Mouse (Mus musculus): ENCODE results near the gene Sh2d7. TPM values are rescaled to one million over a fixed set of nuclear protein-coding genes. Genes with fewer than 3 reads are reported as not detected.

Sh2d7 gene
- total RNA-seq (2021): under 1 TPM in 1 of 2 experiments, not detected in 1; 0.10 TPM
- long read RNA-seq: 0 reads

DNA sequence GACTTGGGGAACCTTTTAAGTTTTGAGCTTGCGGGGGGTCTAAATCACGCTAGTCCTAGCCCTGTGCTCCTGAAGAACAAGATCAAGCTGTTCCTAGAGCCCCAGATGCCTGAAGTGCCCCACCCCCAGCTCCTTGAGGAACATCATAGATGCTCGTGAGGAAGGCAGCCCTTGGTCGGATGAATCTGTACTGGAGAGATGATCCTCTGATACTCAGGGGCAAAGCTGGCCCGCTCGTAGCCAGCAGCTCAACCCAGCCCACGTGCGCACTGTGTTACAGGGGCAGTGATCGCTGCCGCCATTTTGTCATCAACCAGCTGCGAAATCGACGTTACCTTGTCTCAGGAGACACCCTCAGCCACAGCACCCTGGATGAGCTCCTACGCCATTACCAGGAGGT, at the start of gene Sh2d7:
Sh2d7 (plus strand) TSS at position 301 of the 400 bp plus-strand sequence.
- no peak for DNase-seq (ENCODE audit: low spot score in 2 of 2)

- no peak for DNase-seq (ENCODE audit: low spot score in 2 of 2)
Measured at GRCm38 (mm10) chr9:54489599-54489998, 49.2 kb upstream of the Sh2d7 start.

DNA sequence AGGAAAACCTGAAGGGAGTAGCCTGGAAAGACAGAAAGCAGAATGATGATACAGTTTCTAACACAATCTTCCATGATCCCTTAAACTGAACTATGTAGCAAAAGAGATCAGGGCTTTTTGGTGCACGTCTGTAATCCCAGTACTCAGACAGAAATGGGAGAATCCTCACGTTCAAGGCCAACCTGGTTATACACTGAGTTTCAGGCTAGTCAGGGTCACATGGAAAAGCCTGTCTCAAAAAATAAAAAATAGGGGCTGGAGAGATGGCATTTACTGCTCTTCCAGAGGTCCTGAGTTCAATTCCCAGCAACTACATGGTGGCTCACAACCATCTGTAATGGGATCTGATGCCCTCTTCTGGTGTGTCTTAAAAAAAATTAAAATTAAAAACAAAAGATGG, 48.4 kb upstream of the Sh2d7 start:
- DNase-seq (ENCODE audit: low spot score in 2 of 2): no peak

- peak in 1 of 2 experiments; percentile 34 for DNase-seq (ENCODE audit: low spot score in 2 of 2)
Measured at GRCm38 (mm10) chr9:54499291-54499690, 39.5 kb upstream of the Sh2d7 start.

DNA sequence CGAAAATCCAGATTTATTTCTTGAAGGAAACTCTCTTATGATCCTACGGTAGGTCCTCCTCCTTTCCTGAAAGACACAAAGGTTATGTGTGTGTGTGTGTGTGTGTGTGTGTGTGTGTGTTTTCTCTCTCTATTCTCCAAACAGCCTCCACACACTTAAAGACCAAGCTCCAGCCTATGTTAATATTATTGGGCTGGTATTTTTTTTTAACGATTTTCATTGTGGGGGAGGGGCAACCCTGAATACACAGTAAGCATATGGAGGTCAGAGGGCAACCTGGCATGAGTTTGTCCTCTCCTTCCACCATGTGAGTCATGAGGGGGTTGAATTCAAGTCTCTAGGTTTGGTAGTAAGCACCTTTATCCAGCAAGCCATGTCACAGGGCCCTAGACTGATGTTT, 39.0 kb upstream of the Sh2d7 start:
- no peak for DNase-seq (ENCODE audit: low spot score in 2 of 2)

DNA sequence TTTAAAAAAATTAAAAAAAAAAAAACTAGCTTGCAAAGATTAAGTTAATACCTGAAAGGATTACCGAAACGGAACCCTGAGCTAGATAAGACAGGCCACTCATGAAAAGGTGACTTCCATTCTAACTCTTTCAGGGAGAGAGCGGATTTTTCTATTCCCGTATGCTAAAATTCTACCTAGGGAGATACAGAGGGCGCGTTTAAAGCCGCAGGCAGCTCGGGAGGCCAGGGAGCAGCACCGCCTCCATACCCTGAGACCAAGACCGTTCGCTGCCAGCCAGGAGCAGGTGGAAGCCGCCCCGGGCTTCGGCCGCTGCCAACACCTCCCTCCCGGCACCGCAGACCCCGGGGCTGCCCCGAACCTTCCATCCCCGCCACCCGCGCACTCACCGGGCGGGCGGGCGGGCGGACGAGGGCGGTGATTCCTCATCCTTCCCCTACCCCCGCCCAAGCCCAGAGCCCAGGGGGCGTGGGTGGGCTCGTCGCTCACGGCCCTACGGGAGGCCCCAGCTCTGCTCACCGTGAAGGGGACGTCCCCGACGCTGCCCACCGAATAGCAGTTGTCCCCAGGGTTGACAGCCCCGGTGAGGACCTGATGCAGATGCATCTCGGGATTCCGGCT, 37.8 kb upstream of the Sh2d7 start:
- peak; percentile 29 to 45 for DNase-seq (ENCODE audit: low spot score in 2 of 2)

GRCm38 (mm10) chr9:54501453-54502110, 37.2 kb upstream of the Sh2d7 start, which contains the start of gene Dmxl2:
TSS of gene Dmxl2 (minus strand) at chr9:54501626.
- DNase-seq (ENCODE audit: low spot score in 2 of 2): peak; percentile 70 to 88

DNA sequence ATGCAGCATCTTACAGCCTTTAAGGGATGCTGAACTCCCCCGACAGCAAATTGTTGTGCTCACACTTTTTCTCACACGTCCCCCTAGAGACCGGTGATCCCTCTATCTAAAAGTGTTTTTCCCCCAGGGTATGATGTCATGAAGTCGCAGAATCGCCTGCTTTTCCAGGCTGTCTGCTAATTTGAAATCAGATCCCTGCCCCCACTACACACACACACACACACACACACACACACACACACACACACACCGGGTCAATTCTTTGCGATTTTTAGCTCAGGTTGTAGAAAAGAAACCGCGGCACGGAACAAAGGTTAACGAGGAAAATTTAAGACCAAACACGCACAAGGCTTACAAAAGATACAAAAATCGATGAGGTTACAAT, 36.7 kb upstream of the Sh2d7 start:
- DNase-seq (ENCODE audit: low spot score in 2 of 2): no peak

DNA sequence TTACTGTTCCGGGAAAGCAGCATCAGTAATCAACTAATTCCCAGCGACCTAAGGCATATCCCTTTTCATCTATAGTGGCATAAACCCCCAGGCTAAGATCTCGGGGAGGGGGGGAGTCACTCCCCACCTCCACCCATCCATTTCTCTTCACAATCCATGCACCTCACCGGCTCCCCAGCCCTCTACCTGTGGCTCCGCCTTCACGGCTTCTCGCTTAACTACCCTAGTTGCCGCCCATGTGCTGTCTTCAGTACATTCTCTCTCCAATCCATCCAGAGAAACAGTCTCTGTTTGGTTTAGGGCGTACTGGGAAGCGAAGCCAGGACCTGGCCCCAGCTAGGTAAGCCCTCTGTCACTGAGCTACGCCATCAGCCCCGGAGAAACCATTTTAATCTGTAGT, 35.9 kb upstream of the Sh2d7 start:
- no peak for DNase-seq (ENCODE audit: low spot score in 2 of 2)

- no peak for DNase-seq (ENCODE audit: low spot score in 2 of 2)
Measured at GRCm38 (mm10) chr9:54515991-54516390, 22.8 kb upstream of the Sh2d7 start.

- DNase-seq (ENCODE audit: low spot score in 2 of 2): peak; percentile 46 to 66
Measured at GRCm38 (mm10) chr9:54518921-54519320, 19.9 kb upstream of the Sh2d7 start.

DNA sequence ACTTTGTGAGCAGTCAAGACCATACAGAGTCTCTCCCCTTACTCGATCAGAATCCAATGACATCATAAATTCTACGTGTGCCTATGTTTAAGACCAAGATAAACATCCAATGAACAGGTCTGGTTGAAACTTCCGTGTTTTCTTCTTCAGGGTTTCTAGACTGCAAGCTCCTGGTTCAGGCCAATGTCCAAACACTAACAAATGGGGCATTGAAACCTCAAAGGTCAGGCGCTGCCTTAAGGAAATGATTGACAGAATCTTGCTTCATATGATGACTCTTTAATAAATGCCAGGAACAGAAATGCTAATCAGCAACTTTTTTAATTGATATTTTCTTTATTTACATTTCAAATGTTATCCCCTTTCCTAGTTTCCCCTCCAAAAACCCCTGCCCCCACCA, 18.5 kb upstream of the Sh2d7 start:
- no peak for DNase-seq (ENCODE audit: low spot score in 2 of 2)

DNA sequence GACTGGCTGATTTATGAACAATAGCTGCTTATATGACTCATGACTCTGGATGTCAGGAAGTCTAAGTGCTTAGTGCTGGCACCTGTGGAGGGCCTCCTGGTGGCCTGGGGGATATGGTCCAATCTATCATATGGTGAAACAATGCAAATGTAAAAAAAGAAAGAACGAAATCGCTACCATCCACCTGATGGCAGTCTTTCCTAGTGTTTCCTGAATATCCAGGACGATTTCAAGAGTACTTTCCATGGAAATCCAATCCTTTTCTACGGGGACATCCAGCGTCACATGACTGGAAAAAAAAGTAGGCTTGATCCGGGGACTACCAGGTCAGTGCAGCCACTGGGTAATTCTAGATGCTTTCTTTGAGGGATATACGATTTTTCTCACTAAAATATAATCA, 11.1 kb upstream of the Sh2d7 start:
- DNase-seq (ENCODE audit: low spot score in 2 of 2): peak in 1 of 2 experiments; percentile 45

DNA sequence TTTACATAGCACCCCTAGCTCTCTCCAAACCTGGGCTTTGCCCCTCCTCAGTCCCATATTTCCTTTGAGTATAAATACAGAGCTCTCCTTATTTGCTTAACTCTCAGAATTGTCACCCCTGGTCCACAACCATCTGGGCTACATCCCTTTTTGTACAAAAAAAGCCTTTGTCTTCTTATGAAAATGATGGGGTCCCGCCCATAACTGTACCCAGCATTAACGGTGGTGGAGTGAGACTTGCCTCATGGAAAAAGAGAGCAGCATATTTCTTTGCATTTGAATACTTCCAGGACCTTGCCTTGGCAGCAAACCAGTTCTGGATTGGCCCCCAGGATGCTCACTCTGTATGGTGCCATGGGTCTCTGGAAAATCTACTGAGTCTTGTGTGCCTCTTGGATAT, 8.8 kb upstream of the Sh2d7 start:
- DNase-seq (ENCODE audit: low spot score in 2 of 2): no peak

- no peak for DNase-seq (ENCODE audit: low spot score in 2 of 2)
Measured at GRCm38 (mm10) chr9:54530836-54531235, 7.9 kb upstream of the Sh2d7 start.

DNA sequence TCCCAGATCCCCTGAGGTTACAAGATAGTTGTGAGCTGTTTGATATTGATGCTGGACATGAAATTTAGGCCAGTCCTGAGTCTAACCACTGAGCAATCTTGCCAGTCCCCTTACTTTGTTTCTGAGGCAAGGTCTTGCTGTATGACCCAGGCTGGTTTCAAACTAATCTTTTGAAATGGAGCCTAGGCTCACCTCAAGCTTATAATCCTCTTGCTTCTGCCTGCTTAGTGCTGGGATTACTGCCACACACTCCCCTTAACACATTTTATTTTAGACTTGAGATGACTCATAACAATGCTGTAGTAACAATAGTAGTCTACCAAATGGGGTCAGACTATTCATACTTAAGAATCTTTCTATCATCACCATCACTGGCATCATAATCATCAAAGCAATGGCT, 7.4 kb upstream of the Sh2d7 start:
- no peak for DNase-seq (ENCODE audit: low spot score in 2 of 2)

- no peak for DNase-seq (ENCODE audit: low spot score in 2 of 2)
Measured at GRCm38 (mm10) chr9:54532926-54533325, 5.9 kb upstream of the Sh2d7 start.

DNA sequence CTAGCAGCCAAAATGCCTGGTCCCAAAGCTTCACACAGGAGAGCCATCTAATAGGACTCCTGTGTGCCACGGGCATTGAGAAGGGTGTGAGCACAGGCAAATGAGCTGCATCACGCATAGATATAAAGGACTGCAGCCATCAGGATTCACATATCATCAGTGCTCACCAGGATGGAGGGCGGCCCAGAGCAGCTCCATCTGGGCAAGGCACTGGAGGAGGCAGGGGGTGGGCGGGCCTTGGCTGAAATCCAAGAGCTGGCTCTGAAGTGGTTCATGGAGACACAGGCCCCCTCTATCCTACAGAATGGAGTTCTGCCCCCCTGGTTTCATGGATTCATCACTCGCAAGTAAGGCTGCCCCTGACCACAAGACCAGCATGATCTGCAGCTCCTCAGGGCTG, 4.8 kb upstream of the Sh2d7 start:
- peak; percentile 73 to 92 for DNase-seq (ENCODE audit: low spot score in 2 of 2)

DNA sequence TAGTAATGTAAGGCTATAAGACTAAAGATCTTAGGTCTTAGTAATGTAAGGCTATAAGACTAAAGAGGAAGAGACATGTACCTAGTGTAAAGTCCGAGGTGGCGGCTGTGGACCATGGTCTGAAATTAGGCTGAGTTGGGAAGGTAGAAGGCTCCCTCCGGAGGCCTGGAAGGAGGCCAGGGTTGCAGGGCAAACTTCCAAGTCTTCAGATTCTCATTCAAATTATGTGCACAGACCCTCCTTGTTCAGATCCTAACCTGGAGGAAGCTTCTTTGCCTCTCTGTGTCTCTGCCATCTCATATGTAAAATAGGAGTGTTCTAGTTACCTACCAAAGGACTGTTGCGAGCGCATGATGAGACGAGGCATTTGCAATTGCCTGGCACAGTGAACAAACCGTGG, 2.5 kb upstream of the Sh2d7 start:
- no peak for DNase-seq (ENCODE audit: low spot score in 2 of 2)

DNA sequence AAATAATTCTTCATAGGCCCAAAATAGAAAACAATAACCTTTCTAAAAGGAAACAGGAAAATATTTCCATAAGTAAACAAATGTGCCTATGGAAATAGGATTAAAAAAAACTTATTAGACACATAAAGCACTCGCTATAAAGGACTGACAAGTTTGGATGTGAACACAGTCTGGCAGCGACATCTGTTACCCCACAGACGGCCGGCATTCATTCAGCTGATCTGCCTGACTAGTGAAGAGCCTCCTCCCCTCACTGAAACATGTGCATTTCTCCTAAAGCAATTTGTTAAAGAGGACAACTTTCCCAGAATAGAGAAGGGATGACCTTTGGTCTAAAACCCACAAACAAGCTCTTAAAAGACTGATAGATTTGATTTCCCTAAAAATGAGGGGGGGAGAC, 1.8 kb upstream of the Sh2d7 start:
- peak; percentile 69 to 91 for DNase-seq (ENCODE audit: low spot score in 2 of 2)

- no peak for DNase-seq (ENCODE audit: low spot score in 2 of 2)
Measured at GRCm38 (mm10) chr9:54537480-54537879, 1.3 kb upstream of the Sh2d7 start.

GRCm38 (mm10) chr9:54538244-54538643, 540 bp upstream of the Sh2d7 start:
- no peak for DNase-seq (ENCODE audit: low spot score in 2 of 2)

DNA sequence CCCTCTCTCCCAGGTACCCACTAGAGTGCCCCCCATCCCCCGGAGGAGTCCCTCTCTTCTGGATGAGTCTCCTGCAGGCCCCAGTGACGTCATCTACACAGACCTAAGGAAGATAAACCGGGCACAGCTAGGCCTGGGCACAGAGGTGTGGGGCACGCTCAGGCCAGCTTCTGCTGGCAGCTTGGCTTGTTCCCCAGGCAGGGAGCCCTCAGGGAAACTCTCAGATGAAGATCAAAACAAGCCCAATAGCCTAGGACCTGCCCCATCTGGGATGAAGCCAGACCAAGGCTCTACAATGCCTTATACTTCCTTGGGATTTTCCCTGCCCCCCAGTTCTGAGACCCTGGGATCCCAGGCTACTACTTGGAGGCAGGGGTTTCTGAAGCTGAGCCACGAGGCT, 2.0 kb downstream of the Sh2d7 start:
- DNase-seq (ENCODE audit: low spot score in 2 of 2): no peak

All from layer of hippocampus, adult 18-20 months (tissue).